Mouse (Mus musculus): ENCODE measurements around the gene Prpsap1. TPM values are rescaled to one million over a fixed set of nuclear protein-coding genes. Genes with fewer than 3 reads are reported as not detected.

The Prpsap1 gene
- polyA plus RNA-seq, 1 experiment from 2014 or later: 47.9 TPM

DNA sequence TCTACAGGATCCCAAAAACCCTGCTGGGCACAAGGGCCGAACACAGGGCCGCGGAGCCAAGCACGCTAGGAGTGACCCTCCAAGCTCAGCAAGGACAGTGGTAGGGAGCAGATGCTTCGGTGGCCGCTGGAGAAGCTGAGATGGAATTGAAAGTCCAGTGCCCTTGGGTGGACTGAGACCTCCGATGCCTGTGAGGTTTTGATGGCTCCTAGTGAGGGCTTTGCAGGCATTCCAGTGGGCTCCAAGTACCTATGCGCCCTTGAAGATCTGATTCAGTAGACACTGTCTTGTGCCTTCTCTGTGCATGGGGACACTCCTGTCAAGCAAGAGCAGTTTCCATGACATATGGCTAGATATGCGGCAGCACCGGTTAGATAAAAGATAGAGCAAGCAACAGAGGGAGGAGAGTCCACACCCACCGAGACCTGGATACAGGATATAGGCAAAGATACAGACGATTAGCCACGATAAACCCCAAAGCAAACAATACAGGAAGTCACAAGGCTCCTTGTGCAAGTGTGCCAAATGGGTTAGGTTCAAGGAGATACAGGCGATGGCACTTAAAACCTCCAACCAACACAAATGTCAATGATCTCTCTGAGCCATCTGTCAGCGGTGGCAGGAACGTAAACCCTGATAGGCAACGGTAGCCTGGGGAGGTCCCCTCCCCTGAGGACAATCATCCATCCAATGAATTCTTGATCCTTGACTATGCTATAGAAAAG lies 12.3 kb upstream of the Prpsap1 start:
- 41% methylated on average over 17 of the region's 17 CpGs for WGBS (ENCODE audit: insufficient replicate concordance)
- peak overlapping the region; percentile 95 for H3K27ac ChIP-seq (ENCODE audit: low read length)
- H3K4me3 ChIP-seq (ENCODE audit: low read depth, low read length): 0 out of 2 replicates have a peak overlapping the region, but pooled peaks have one; percentile 4
- ATAC-seq (ENCODE audit: low read depth): peak; percentile 87
- H3K36me3 ChIP-seq (ENCODE audit: control insufficient read depth, insufficient read depth): no peaks in the 10 kb centered on the region
- H3K4me2 ChIP-seq (ENCODE audit: low read depth, low read length): peak overlapping the region; percentile 44
- H3K4me1 ChIP-seq (ENCODE audit: control insufficient read depth, low read depth, low read length): peaks cover 24% of the 10 kb centered on the region
- H3K9ac ChIP-seq (ENCODE audit: low read depth, low read length): peak overlapping the region; percentile 25
- no peaks in the 10 kb centered on the region for H3K9me3 ChIP-seq (replicated peaks; ENCODE audit: control insufficient read depth, low read length)
- no peaks in the 10 kb centered on the region for H3K27me3 ChIP-seq (ENCODE audit: control insufficient read depth, insufficient read depth, low read depth, low read length)

DNA sequence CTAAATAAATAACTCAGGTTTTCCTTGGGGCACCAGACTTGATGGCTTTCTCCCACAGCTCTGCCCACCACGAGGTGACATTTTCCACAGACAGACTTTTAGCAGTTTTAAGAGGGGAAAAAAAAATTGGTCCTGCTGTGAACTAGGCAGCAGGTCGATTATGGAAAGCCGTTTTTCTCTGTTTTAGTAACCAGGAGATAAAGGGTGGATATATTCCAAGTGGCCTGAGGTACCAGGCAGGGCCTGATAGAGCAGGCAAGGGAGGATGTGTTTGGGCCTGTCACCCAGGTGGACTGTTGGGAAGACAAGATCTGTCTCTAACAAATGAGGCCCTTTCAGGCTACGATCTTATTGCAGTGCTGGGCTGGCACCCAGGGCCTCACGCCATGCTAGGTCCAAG lies 11.6 kb upstream of the Prpsap1 start:
- Histone ChIP-seq H3K36me3 (ENCODE audit: control insufficient read depth, insufficient read depth) (no peaks in the 10 kb centered on the region), H3K9ac (ENCODE audit: low read depth, low read length) (peak overlapping the region; percentile 25), H3K9me3 (replicated peaks; ENCODE audit: control insufficient read depth, low read length) (no peaks in the 10 kb centered on the region), H3K4me1 (ENCODE audit: control insufficient read depth, low read depth, low read length) (peaks cover 26% of the 10 kb centered on the region), H3K27ac (ENCODE audit: low read length) (peak overlapping the region; percentile 95), H3K27me3 (ENCODE audit: control insufficient read depth, insufficient read depth, low read depth, low read length) (no peaks in the 10 kb centered on the region), H3K4me3 (ENCODE audit: low read depth, low read length) (no peak overlapping the region), H3K4me2 (ENCODE audit: low read depth, low read length) (peak overlapping the region; percentile 44; the same call in 1 of the 2 replicates)
- ATAC-seq (ENCODE audit: low read depth): peak; percentile 49
- WGBS (ENCODE audit: insufficient replicate concordance): 23% methylated on average over 5 of the region's 5 CpGs

DNA sequence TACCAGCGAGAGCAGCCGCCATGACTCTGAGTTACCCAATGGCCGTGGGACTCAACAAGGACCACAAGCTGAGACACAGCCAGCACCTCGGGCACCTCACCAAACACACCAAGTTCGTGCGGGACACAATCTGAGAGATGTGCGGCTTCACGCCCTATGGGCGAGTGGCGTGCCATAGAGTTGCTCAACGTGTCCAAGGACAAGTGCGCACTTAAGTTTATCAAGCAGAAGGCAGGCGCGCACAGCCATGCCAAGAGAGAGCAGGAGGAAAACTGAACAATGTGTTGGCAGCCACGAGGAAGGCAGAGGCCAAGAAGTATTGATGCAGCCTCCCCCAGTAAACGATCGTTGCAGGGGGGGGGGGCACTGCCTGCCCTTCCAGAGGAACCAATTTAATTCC lies 10.5 kb upstream of the Prpsap1 start:
- peaks cover 27% of the 10 kb centered on the region for H3K4me1 ChIP-seq (ENCODE audit: control insufficient read depth, low read depth, low read length)

DNA sequence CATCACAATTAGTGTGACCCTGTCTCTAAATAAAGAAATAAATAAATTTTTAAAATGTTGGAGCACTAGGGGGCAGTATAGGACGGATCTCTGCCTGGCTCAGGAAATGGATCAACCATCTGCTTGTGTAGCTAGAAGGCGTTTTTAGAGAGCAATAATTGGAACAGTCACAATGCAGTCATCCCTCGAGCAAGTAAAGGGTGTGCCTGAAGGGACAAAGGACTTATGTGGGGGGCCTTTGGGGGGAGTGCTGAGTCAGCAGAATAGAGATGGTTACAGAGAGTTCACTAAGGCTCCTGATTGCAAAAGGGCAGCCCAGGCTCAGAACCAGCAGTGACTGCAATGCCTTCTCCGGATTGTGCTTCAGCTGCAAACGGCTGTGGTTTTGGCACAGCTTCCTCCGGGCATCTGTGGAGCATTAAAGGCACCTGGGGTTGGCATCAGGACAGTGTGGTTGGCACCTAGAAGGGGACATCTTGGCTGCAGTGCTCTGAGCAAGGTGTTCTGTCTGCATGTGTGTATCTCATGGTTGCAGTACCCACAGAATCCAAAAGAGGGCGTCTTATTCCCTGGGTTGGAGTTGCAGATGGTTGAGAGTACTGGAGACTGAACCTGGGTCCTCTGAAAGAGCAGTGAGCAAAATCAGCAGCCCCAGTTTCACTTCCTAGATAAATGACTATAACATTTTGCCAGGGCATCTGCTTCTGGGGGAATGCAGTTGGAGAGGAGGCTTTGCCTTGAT lies 7.2 kb upstream of the Prpsap1 start:
- Histone ChIP-seq H3K4me3 (ENCODE audit: low read depth, low read length) (no peak overlapping the region), H3K27me3 (ENCODE audit: control insufficient read depth, insufficient read depth, low read depth, low read length) (no peaks in the 10 kb centered on the region), H3K27ac (ENCODE audit: low read length) (no peak overlapping the region), H3K4me1 (ENCODE audit: control insufficient read depth, low read depth, low read length) (peaks cover 17% of the 10 kb centered on the region), H3K36me3 (ENCODE audit: control insufficient read depth, insufficient read depth) (no peaks in the 10 kb centered on the region), H3K9ac (ENCODE audit: low read depth, low read length) (no peak overlapping the region), H3K9me3 (replicated peaks; ENCODE audit: control insufficient read depth, low read length) (no peaks in the 10 kb centered on the region), H3K4me2 (ENCODE audit: low read depth, low read length) (no peak overlapping the region)
- peak; percentile 41 for ATAC-seq (ENCODE audit: low read depth)
- WGBS (ENCODE audit: insufficient replicate concordance): 22% methylated on average over 7 of the region's 7 CpGs

More for the DNA sequence above, 10.5 kb upstream of the Prpsap1 start:
- H3K27me3 ChIP-seq (ENCODE audit: control insufficient read depth, insufficient read depth, low read depth, low read length): no peaks in the 10 kb centered on the region
- H3K9ac ChIP-seq (ENCODE audit: low read depth, low read length): no peak overlapping the region
- H3K4me2 ChIP-seq (ENCODE audit: low read depth, low read length): no peak overlapping the region
- WGBS (ENCODE audit: insufficient replicate concordance): 85% methylated on average over 17 of the region's 17 CpGs
- H3K27ac ChIP-seq (ENCODE audit: low read length): no peak overlapping the region
- no peak overlapping the region for H3K4me3 ChIP-seq (ENCODE audit: low read depth, low read length)
- no peaks in the 10 kb centered on the region for H3K9me3 ChIP-seq (replicated peaks; ENCODE audit: control insufficient read depth, low read length)
- ATAC-seq (ENCODE audit: low read depth): no peak
- no peaks in the 10 kb centered on the region for H3K36me3 ChIP-seq (ENCODE audit: control insufficient read depth, insufficient read depth)

DNA sequence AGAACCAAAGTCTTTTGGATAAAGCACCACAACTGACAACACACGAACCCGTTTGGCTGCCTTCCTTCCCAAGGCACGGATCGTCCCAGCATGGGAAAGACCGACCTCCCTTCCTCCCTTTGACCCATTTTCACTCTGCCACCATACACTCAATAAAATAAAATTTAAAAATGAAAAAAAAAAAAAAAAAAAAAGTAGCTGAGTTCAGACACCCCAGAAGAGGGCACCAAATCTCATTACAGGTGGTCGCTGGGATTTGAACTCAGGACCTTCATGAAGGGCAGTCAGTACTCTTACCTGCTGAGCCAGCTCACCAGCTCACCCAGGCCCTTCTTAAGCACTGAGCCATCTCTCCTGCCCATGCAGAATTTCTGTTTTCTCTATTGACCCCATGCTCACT lies 5.0 kb upstream of the Prpsap1 start:
- H3K9ac ChIP-seq (ENCODE audit: low read depth, low read length): no peak overlapping the region
- no peak overlapping the region for H3K4me3 ChIP-seq (ENCODE audit: low read depth, low read length)
- H3K4me2 ChIP-seq (ENCODE audit: low read depth, low read length): peak overlapping the region; percentile 43; the same call in 1 of the 2 replicates
- no peaks in the 10 kb centered on the region for H3K9me3 ChIP-seq (replicated peaks; ENCODE audit: control insufficient read depth, low read length)
- no peak overlapping the region for H3K27ac ChIP-seq (ENCODE audit: low read length)
- H3K27me3 ChIP-seq (ENCODE audit: control insufficient read depth, insufficient read depth, low read depth, low read length): no peaks in the 10 kb centered on the region
- 47% methylated on average over 6 of the region's 6 CpGs for WGBS (ENCODE audit: insufficient replicate concordance)
- H3K4me1 ChIP-seq (ENCODE audit: control insufficient read depth, low read depth, low read length): peaks cover 9% of the 10 kb centered on the region
- H3K36me3 ChIP-seq (ENCODE audit: control insufficient read depth, insufficient read depth): no peaks in the 10 kb centered on the region
- ATAC-seq (ENCODE audit: low read depth): no peak

DNA sequence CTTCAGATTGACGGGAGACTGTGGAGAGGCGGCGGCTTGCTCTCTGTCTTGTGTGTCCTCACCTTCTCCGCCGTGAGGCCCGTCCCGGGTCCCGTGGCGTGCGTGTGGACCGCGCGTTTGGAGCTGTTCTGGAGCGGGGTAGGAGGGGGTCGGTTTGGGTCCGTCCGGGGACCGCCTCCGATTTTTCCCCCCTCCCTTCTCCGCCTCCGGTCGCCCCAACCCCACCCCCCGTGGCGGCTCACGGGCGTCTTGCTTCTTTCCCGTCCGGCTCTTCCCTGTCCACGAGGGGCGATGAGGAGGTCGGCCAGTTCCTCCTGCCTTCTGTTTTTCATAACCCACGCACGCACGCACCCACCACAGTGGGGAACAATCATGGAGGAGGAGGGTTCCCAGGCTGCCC lies 4.6 kb upstream of the Prpsap1 start:
- no peaks in the 10 kb centered on the region for H3K36me3 ChIP-seq (ENCODE audit: control insufficient read depth, insufficient read depth)
- H3K9me3 ChIP-seq (replicated peaks; ENCODE audit: control insufficient read depth, low read length): no peaks in the 10 kb centered on the region
- H3K27ac ChIP-seq (ENCODE audit: low read length): no peak overlapping the region
- 37% methylated on average over 31 of the region's 34 CpGs for WGBS (ENCODE audit: insufficient replicate concordance)
- H3K9ac ChIP-seq (ENCODE audit: low read depth, low read length): no peak overlapping the region
- ATAC-seq (ENCODE audit: low read depth): no peak
- no peaks in the 10 kb centered on the region for H3K27me3 ChIP-seq (ENCODE audit: control insufficient read depth, insufficient read depth, low read depth, low read length)
- peak overlapping the region; percentile 43 for H3K4me2 ChIP-seq (ENCODE audit: low read depth, low read length)
- 0 out of 2 replicates have a peak overlapping the region, but pooled peaks have one; percentile 0 for H3K4me3 ChIP-seq (ENCODE audit: low read depth, low read length)
- peaks cover 9% of the 10 kb centered on the region for H3K4me1 ChIP-seq (ENCODE audit: control insufficient read depth, low read depth, low read length)

DNA sequence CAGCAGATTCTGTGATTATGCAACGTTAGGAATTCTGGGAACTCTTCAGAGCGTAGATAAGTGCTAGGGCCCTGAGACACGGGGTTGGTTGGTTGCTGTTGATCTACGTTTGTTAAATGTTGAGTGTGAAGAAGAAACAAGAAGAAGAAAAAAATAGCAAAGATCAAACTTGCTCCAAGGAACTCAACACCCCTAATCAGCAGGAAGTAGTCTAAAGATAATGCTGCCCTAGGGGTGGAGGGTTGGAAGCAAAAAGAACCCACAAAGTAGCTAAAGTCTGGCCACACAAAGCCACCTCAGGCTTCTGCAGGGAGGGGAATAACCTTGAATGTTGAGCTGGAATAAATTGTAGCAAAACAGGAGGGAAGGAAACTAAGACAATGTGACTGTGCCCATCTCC lies 3.3 kb upstream of the Prpsap1 start:
- H3K9ac ChIP-seq (ENCODE audit: low read depth, low read length): no peak overlapping the region
- ATAC-seq (ENCODE audit: low read depth): no peak
- no peaks in the 10 kb centered on the region for H3K27me3 ChIP-seq (ENCODE audit: control insufficient read depth, insufficient read depth, low read depth, low read length)
- peaks cover 9% of the 10 kb centered on the region for H3K4me1 ChIP-seq (ENCODE audit: control insufficient read depth, low read depth, low read length)
- no peaks in the 10 kb centered on the region for H3K36me3 ChIP-seq (ENCODE audit: control insufficient read depth, insufficient read depth)
- no peak overlapping the region for H3K4me3 ChIP-seq (ENCODE audit: low read depth, low read length)
- 19% methylated on average over 4 of the region's 4 CpGs for WGBS (ENCODE audit: insufficient replicate concordance)
- no peaks in the 10 kb centered on the region for H3K9me3 ChIP-seq (replicated peaks; ENCODE audit: control insufficient read depth, low read length)
- no peak overlapping the region for H3K27ac ChIP-seq (ENCODE audit: low read length)
- H3K4me2 ChIP-seq (ENCODE audit: low read depth, low read length): no peak overlapping the region

DNA sequence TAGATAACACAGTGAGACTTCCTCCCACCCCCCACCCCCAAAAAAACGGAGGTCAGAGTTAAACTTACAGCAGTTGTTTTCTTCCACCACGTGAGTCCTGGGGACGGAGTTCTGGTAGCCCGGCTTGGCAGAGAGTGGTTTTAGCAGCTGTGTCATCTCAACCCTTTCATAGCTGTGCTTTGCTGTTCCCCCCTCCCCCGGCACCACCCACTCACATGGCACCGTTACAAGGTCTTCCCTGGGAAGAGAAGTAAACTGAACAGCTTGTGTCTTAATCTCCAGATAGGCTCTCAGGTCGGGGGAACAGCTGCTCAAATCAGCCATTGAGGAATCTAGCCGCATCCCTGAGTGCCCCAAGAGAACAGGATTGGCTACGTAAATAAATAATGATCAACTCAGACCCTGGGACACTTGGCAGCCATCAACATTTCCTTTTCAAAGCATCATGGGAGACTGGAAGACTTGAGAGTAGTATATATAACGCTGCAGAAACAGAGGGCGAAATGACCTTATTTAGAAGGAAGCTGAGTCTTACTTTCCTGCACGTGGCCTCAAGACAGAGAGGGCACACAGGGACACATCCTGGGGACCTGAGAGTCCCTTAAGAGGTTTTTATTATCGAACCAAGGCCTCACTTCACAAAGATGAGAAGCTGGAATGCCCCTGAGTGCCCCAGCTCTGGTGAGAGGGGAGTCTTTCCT lies 622 bp upstream of the Prpsap1 start:
- H3K36me3 ChIP-seq (ENCODE audit: control insufficient read depth, insufficient read depth): no peaks in the 10 kb centered on the region
- no peaks in the 10 kb centered on the region for H3K27me3 ChIP-seq (ENCODE audit: control insufficient read depth, insufficient read depth, low read depth, low read length)
- H3K9ac ChIP-seq (ENCODE audit: low read depth, low read length): no peak overlapping the region
- H3K4me2 ChIP-seq (ENCODE audit: low read depth, low read length): no peak overlapping the region
- no peaks in the 10 kb centered on the region for H3K9me3 ChIP-seq (replicated peaks; ENCODE audit: control insufficient read depth, low read length)
- ATAC-seq (ENCODE audit: low read depth): no peak
- 57% methylated on average over 13 of the region's 13 CpGs for WGBS (ENCODE audit: insufficient replicate concordance)
- peaks cover 6% of the 10 kb centered on the region for H3K4me1 ChIP-seq (ENCODE audit: control insufficient read depth, low read depth, low read length)
- H3K27ac ChIP-seq (ENCODE audit: low read length): no peak overlapping the region
- H3K4me3 ChIP-seq (ENCODE audit: low read depth, low read length): no peak overlapping the region
